Mouse (Mus musculus): ENCODE measurements around the gene Zbtb1.
"Not testable (repeated sequence)": the region's sequence is repeated elsewhere in the genome, so short reads cannot be mapped to it uniquely, and the experiment has no call there.

The Zbtb1 gene

DNA sequence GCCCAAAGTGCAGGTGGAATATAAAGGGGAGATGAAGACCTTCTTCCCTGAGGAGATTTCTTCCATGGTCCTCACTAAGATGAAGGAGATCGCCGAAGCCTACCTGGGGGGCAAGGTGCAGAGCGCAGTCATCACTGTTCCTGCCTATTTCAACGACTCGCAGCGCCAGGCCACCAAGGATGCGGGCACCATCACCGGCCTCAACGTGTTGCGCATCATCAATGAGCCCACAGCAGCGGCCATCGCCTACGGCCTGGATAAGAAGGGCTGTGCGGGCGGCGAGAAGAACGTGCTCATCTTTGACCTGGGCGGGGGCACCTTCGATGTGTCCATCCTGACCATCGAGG, 34.7 kb downstream of the Zbtb1 start:
- no peak for DNase-seq (ENCODE audit: low read depth, low spot score)

- DNase-seq (ENCODE audit: low read depth, low spot score): peak; percentile 22
These were observed 35.3 kb downstream of the Zbtb1 start for GRCm38 (mm10) chr12:76405183-76405970.

- DNase-seq (ENCODE audit: low read depth, low spot score): peak; percentile 27
These were observed 35.9 kb downstream of the Zbtb1 start for GRCm38 (mm10) chr12:76405971-76406370.

DNA sequence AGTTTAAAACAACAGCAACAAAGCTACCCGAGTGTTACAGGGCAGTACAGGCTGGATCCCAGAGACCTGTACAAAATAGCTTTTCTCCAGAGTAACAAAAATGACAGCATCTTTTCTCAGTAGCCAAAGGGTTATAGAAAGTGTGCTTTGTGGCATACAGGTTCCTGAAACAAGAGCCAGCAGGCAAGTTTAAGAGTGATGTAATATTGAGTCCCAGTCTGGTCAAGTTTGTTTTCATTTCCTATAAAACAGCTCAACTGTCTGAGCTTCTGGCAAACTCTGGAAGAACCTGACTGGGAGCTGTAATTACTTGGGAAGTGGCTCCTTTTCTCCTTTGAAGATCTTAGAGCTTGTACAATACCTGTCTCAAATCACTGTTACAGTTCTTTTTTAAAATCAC, 37.1 kb downstream of the Zbtb1 start:
- DNase-seq (ENCODE audit: low read depth, low spot score): no peak

GRCm38 (mm10) chr12:76409166-76409565, 39.1 kb downstream of the Zbtb1 start:
- no peak for DNase-seq (ENCODE audit: low read depth, low spot score)

- DNase-seq (ENCODE audit: low read depth, low spot score): no peak
These were observed 45.4 kb downstream of the Zbtb1 start for GRCm38 (mm10) chr12:76415383-76416010.

DNA sequence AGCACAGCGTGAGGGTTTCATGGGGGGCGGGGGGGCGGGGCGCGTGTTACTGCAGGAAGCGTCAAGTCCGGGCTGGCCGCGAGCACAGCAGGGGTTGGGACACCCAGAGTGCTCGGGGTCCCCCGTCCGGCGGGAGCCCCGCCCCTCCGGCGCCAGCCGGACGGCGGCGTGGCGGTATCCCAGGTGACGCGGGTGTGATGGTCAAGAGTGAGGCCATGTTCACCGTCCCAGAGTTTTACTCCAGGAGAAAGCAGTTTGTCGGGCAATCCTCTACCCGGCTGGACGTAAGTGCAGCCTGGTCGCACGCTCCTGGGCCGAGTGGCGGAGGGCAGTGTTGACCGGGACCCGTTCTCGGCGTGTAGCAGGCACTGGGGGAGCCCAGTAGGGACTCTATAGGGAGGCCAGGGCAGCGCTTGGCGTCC, 47.4 kb downstream of the Zbtb1 start, which contains the start of gene Ppp1r36:
Ppp1r36 (plus strand) TSS at position 106 of the 422 bp plus-strand sequence.
- peak; percentile 44 for DNase-seq (ENCODE audit: low read depth, low spot score)

- no peak for DNase-seq (ENCODE audit: low read depth, low spot score)
These were observed 48.3 kb downstream of the Zbtb1 start for GRCm38 (mm10) chr12:76418346-76418745.

- DNase-seq (ENCODE audit: low read depth, low spot score): no peak
These were observed 55.2 kb downstream of the Zbtb1 start for GRCm38 (mm10) chr12:76425256-76425655.

GRCm38 (mm10) chr12:76427546-76427945, 57.5 kb downstream of the Zbtb1 start:
- no peak for DNase-seq (ENCODE audit: low read depth, low spot score)

DNA sequence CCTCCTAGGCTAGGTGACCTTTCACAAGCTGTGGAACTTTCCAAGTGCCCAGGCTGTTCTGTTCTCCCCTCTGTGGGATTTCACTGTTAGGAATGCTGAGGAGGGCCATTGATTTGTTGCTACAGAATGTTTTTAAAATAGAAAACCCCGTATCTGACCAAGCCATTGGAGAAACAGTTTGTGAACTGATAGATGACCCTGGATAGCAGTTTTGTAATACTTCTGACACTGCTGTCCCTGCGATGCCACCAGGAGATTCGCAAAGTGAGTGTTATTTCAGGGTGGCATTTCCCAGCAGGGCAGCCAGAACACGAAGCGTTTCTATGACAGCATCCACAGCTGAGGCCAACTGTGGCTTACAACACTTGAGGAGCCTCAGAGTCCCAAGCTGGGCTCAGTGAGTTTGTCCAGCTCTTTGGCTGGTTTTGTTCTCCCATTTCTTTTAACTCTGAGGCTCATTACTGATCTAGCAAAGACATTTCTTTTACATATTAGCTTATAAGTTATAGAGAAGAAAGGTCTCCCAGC, 60.9 kb downstream of the Zbtb1 start:
- no peak for DNase-seq (ENCODE audit: low read depth, low spot score)

DNA sequence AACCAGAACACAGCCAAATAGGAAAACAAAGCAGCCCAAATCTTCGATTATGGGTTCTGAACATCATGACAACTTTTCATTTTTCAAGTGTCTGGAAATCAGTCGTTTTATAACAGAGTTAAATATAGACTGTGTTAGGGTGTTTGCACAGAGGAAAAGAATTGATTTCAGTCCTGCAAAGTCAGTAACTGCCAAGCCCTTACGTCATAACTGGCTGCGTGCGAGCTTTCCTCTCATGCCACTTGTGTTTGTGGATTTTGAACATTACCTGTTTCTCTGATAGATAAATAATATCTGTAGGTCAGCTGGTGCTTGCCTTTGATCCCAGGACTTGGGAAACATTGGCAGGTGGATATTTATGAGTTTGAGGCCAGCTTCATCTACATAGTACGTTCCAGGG, 61.4 kb downstream of the Zbtb1 start:
- no peak for DNase-seq (ENCODE audit: low read depth, low spot score)

GRCm38 (mm10) chr12:76434111-76434510, 64.0 kb downstream of the Zbtb1 start:
- DNase-seq (ENCODE audit: low read depth, low spot score): no peak

- peak; percentile 28 for DNase-seq (ENCODE audit: low read depth, low spot score)
These were observed 65.0 kb downstream of the Zbtb1 start for GRCm38 (mm10) chr12:76435084-76435483.

GRCm38 (mm10) chr12:76435549-76435948, 65.5 kb downstream of the Zbtb1 start:
- DNase-seq (ENCODE audit: low read depth, low spot score): no peak

DNA sequence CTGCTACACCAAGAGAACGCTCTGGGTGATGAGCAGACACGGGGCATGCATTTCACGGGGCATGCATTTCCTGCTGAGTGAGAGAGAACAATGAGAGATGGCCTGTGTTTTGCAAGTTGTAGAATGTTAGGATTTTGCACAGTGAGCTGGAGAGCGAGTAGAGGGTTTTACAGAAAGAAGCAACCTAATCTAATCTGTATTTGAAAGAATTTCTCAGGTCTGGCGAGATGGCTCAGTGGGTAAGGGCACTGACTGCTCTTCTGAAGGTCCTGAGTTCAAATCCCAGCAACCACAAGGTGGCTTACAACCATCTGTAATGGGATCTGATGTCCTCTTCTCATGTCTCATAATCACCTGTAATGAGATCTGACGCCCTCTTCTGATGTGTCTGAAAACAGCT, 73.4 kb downstream of the Zbtb1 start:
- DNase-seq (ENCODE audit: low read depth, low spot score): not testable (repeated sequence)

DNA sequence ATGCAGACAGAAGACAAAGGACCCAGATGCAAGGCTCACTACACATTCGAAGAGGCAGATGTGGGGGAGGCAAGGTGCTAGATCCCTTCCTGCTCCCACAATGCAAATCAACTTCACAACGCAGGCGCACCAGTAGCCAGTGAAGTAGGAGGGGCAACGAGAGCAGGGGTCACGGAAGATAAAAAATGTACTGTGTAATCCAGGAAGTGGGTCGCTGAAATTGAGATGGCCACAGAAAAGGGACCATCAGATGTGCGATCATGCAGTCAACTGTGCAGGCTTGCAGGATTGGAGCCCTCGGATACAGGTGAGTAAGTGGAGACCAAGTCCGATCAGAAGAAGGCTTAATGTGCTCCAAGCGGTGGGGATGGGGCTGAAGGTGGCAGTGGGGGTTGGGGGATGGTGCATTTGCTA, 74.3 kb downstream of the Zbtb1 start:
- DNase-seq (ENCODE audit: low read depth, low spot score): no peak

GRCm38 (mm10) chr12:76444862-76445261, 74.8 kb downstream of the Zbtb1 start:
- no peak for DNase-seq (ENCODE audit: low read depth, low spot score)

DNA sequence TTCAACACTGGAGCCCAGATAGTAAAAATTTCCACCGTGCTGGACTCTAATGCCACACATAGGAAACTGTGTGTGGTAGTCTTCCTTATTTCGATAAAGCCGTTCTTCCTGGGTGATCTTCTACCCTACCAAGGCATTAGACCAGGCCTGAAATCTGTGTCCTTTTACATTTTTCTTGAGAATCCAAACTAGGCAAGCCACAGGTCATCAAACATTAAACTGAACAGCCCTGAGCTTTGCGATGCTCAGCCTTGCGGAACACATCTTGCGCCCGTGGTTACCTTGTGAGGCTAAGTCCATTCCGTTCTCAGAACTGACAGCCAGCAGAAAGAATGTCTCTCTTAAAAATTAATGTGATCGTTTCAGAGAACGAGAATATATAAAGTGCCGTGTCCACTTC, 76.1 kb downstream of the Zbtb1 start:
- DNase-seq (ENCODE audit: low read depth, low spot score): no peak
